In genomic region chr10:96866468-96866867, GRCm38 (mm10) we compare ENCODE assay signal across 22 mouse cellular contexts.
"Had no signal": no experiment of that assay in that cellular context is flagged by ENCODE, and none has a peak within 500 bp of the region (broad histone marks: within the 10 kb centered on the region; RNA-seq: fewer than 3 reads in every experiment).

No protein-coding gene starts in this region.

- H3K9me3 ChIP-seq: heart, embryonic 13.5 days; heart, embryonic 15.5 days; hindbrain, embryonic 13.5 days; hindbrain, embryonic 15.5 days; limb, embryonic 10.5 days; limb, embryonic 12.5 days; liver, embryonic 13.5 days had no signal

- H3K4me2 ChIP-seq: heart, embryonic 11.5 days; heart, embryonic 13.5 days; heart, embryonic 15.5 days; hindbrain, embryonic 13.5 days; hindbrain, embryonic 15.5 days; limb, embryonic 12.5 days; liver, embryonic 11.5 days; liver, embryonic 13.5 days had no signal

- H3K27ac ChIP-seq: heart, adult 2 months; heart, embryonic 13.5 days; heart, embryonic 15.5 days; hindbrain, embryonic 13.5 days; hindbrain, embryonic 15.5 days; hindbrain, postnatal 0 days; limb, embryonic 10.5 days; limb, embryonic 12.5 days; liver, embryonic 13.5 days had no signal

- H3K36me3 ChIP-seq: heart, embryonic 13.5 days; heart, embryonic 15.5 days; hindbrain, embryonic 13.5 days; hindbrain, embryonic 15.5 days; limb, embryonic 10.5 days; limb, embryonic 12.5 days; liver, embryonic 13.5 days had no signal

- H3K4me3 ChIP-seq: heart, adult 2 months; heart, embryonic 13.5 days; heart, embryonic 15.5 days; hindbrain, embryonic 13.5 days; hindbrain, embryonic 15.5 days; limb, embryonic 10.5 days; limb, embryonic 12.5 days; liver, embryonic 13.5 days had no signal

- H3K9ac ChIP-seq: forebrain, postnatal 0 days; heart, embryonic 13.5 days; heart, embryonic 15.5 days; hindbrain, embryonic 13.5 days; hindbrain, embryonic 15.5 days; limb, embryonic 12.5 days; liver, embryonic 13.5 days had no signal

- DNase-seq: forebrain, postnatal 0 days; gastrocnemius, postnatal 14 days; gastrocnemius, postnatal 36 days; heart, adult 11 months; heart, adult 2 months; heart, postnatal 14 days; heart, postnatal 36 days; kidney, adult 18-20 months; layer of hippocampus, adult 9-11 months; layer of hippocampus, postnatal 36 days; liver; liver, embryonic 13.5 days had no signal

- H3K4me1 ChIP-seq: heart, embryonic 13.5 days; heart, embryonic 15.5 days; hindbrain, embryonic 15.5 days; limb, embryonic 10.5 days; limb, embryonic 12.5 days; liver, embryonic 13.5 days had no signal

- H3K27me3 ChIP-seq: heart, embryonic 13.5 days; heart, embryonic 15.5 days; hindbrain, embryonic 13.5 days; hindbrain, embryonic 15.5 days; limb, embryonic 12.5 days; liver, embryonic 13.5 days had no signal

- ATAC-seq: forebrain, postnatal 0 days; hindbrain, postnatal 0 days; intestine, embryonic 16.5 days had no signal
